9 mouse cellular contexts compared by ENCODE assay signal in the genomic region with DNA sequence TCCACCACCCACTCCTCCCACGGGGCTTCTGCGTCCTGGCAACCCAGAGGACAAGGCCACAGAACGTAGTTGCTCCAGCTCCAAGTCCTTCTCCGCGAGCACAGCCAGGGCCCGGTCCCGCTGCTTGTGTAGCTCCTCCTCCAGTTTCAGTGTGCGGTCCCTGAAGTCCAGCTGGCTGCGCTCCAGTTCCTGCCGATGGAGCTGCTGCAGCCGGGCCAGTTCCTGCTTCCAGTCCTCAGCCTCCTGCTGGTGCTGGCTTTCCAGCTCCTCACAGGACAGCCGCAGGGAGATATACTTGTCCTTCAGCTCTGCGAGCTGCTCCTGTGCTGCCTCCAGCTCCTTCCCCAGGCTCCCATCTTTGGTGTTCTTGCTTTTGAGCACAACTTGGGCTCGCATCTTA. TPM values are rescaled to one million over a fixed set of nuclear protein-coding genes. Genes with fewer than 3 reads are reported as not detected.
DNase-seq lines count a peak whose midpoint lies in the region; ATAC-seq and TF ChIP-seq lines count a peak whose summit lies in the region.
"Had no signal": no experiment of that assay in that cellular context is flagged by ENCODE, and none has a peak within 500 bp of the region (broad histone marks: within the 10 kb centered on the region; RNA-seq: fewer than 3 reads in every experiment).

No protein-coding gene starts in this region.

- H3K9me3 ChIP-seq in intestine, postnatal 0 days (ENCODE audit: control insufficient read depth), result no peaks in the 10 kb centered on the region
- H3K9me3 ChIP-seq in intestine, embryonic 15.5 days, result no peaks in the 10 kb centered on the region

- peaks cover 29% of the 10 kb centered on the region for H3K36me3 ChIP-seq in intestine, postnatal 0 days (ENCODE audit: control insufficient read depth, insufficient read depth)
- H3K36me3 ChIP-seq in intestine, embryonic 15.5 days, result peaks cover 12% of the 10 kb centered on the region; the same call in 1 of the 2 replicates

- 0 out of 2 replicates have a peak, but pooled peaks cover 7% of the 10 kb centered on the region for H3K4me1 ChIP-seq in intestine, postnatal 0 days (replicated peaks; ENCODE audit: control insufficient read depth, insufficient read depth, low read length)
- H3K4me1 ChIP-seq in intestine, embryonic 15.5 days (replicated peaks), result peaks cover 20% of the 10 kb centered on the region

- H3K9ac ChIP-seq in intestine, postnatal 0 days (ENCODE audit: low read depth, low read length), result no peak overlapping the region
- no peak overlapping the region for H3K9ac ChIP-seq in intestine, embryonic 15.5 days

- no peaks in the 10 kb centered on the region for H3K27me3 ChIP-seq in intestine, postnatal 0 days (replicated peaks; ENCODE audit: control insufficient read depth, insufficient read depth, low read length)
- H3K27me3 ChIP-seq in intestine, embryonic 15.5 days (replicated peaks), result no peaks in the 10 kb centered on the region

- H3K27ac ChIP-seq in intestine, postnatal 0 days (ENCODE audit: low read depth, low read length), result no peak overlapping the region
- H3K27ac ChIP-seq in intestine, embryonic 15.5 days, result no peak overlapping the region
- H3K27ac ChIP-seq in left cerebral cortex, adult 2 months, result peak overlapping the region; percentile 9; the same call in 1 of the 2 replicates

- intact Hi-C loops in heart, postnatal 36 days (cut with DNase I), result no loop called here
- intact Hi-C loops in left cerebral cortex, adult 2 months (cut with DNase I), result no loop called here

- 70% methylated on average over 13 of the region's 14 CpGs for WGBS in intestine, postnatal 0 days
- WGBS in intestine, embryonic 15.5 days, result 83% methylated on average over 14 of the region's 14 CpGs

- no peak for ATAC-seq in intestine, postnatal 0 days
- ATAC-seq in intestine, embryonic 15.5 days, result no peak

- no peak overlapping the region; the same call in 1 of the 2 replicates for H3K4me2 ChIP-seq in intestine, postnatal 0 days (replicated peaks; ENCODE audit: low read depth)
- H3K4me2 ChIP-seq in intestine, embryonic 15.5 days (replicated peaks), result no peak overlapping the region

- peak; percentile 88 for DNase-seq in cerebellum, adult 9-10 months
- peak; percentile 89 for DNase-seq in heart, postnatal 36 days
- peak; percentile 47 to 57 for DNase-seq in left cerebral cortex, adult 2 months (ENCODE audit: extremely low spot score in 1 of 2, low spot score in 2 of 2)
- DNase-seq in right cerebral cortex, postnatal 25 days, result peak; percentile 43
- DNase-seq in natural killer cell, adult 2 months (ENCODE audit: low spot score in 2 of 2), result no peak
- no peak for DNase-seq in embryo, embryonic 10.5 days (ENCODE audit: low spot score)

- H3K4me3 ChIP-seq in intestine, postnatal 0 days (ENCODE audit: low read depth, low read length), result no peak overlapping the region
- H3K4me3 ChIP-seq in intestine, embryonic 15.5 days (replicated peaks), result no peak overlapping the region
- no peak overlapping the region for H3K4me3 ChIP-seq in left cerebral cortex, adult 2 months

- peak; percentile 32 for TF ChIP-seq CTCF in intestine, postnatal 0 days (IDR thresholded peaks at IDR 0.05; ENCODE audit: low read depth)
- no peak; the same call in 1 of the 2 replicates for TF ChIP-seq CTCF in left cerebral cortex, adult 2 months (IDR thresholded peaks at IDR 0.05)

RNA-seq across cellular contexts. Expression of a gene that starts 4.9 kb away (rescaled TPM):
- 289 and 307 TPM in 2 replicates for polyA plus RNA-seq in intestine, postnatal 0 days (2015; fragmentation: Nextera tagmentation; extraction: Ambion mirVana)
- 267 and 282 TPM in 2 replicates for polyA plus RNA-seq in intestine, embryonic 15.5 days (2015; fragmentation: Nextera tagmentation; extraction: Ambion mirVana)
- 100 to 1,000 TPM; 162 to 164 TPM for total RNA-seq in heart, postnatal 36 days (2021)
- 100 to 1,000 TPM; 263 TPM for total RNA-seq in left cerebral cortex, adult 2 months (2021)

RNA-seq across cellular contexts. Expression of a gene that starts 9.1 kb away (rescaled TPM):
- polyA plus RNA-seq in intestine, postnatal 0 days (2015; fragmentation: Nextera tagmentation; extraction: Ambion mirVana), result not detected in 2 replicates
- not detected in 2 replicates for polyA plus RNA-seq in intestine, embryonic 15.5 days (2015; fragmentation: Nextera tagmentation; extraction: Ambion mirVana)
- total RNA-seq in heart, postnatal 36 days (2021), result not detected
- total RNA-seq in left cerebral cortex, adult 2 months (2021), result not detected
- polyA plus RNA-seq: intestine, embryonic 14.5 days had no signal

RNA-seq across cellular contexts. Expression of a gene that starts 9.7 kb away (rescaled TPM):
- 5.3 and 6.8 TPM in 2 replicates for polyA plus RNA-seq in intestine, postnatal 0 days (2015; fragmentation: Nextera tagmentation; extraction: Ambion mirVana)
- polyA plus RNA-seq in intestine, embryonic 15.5 days (2015; fragmentation: Nextera tagmentation; extraction: Ambion mirVana), result 8.5 and 8.7 TPM in 2 replicates
- total RNA-seq in heart, postnatal 36 days (2021), result 1 to 10 TPM; 9.4 to 9.5 TPM
- 10 to 100 TPM; 20.9 to 25.7 TPM for total RNA-seq in left cerebral cortex, adult 2 months (2021)

RNA-seq across cellular contexts. Expression of a gene that starts 20.6 kb away (rescaled TPM):
- polyA plus RNA-seq in intestine, postnatal 0 days (2015; fragmentation: Nextera tagmentation; extraction: Ambion mirVana), result 19.2 and 19.3 TPM in 2 replicates
- polyA plus RNA-seq in intestine, embryonic 15.5 days (2015; fragmentation: Nextera tagmentation; extraction: Ambion mirVana), result 25.9 and 28.2 TPM in 2 replicates
- total RNA-seq in heart, postnatal 36 days (2021), result 10 to 100 TPM in 1 of 2 experiments, 1 to 10 TPM in 1; 9.4 to 11.5 TPM
- total RNA-seq in left cerebral cortex, adult 2 months (2021), result 10 to 100 TPM; 20.9 to 24.5 TPM

RNA-seq across cellular contexts. Expression of a gene that starts 30.7 kb away (rescaled TPM):
- 0.37 and 1.3 TPM in 2 replicates for polyA plus RNA-seq in intestine, postnatal 0 days (2015; fragmentation: Nextera tagmentation; extraction: Ambion mirVana)
- 2.2 and 2.9 TPM in 2 replicates for polyA plus RNA-seq in intestine, embryonic 15.5 days (2015; fragmentation: Nextera tagmentation; extraction: Ambion mirVana)
- total RNA-seq in heart, postnatal 36 days (2021), result not detected
- total RNA-seq in left cerebral cortex, adult 2 months (2021), result not detected

Comparison
In these comparisons a context has a peak if more than half of its experiments do, and no peak if none do; other contexts are left out.
1. DNase-seq: peak in cerebellum, adult 9-10 months (single experiment), heart, postnatal 36 days (2 of 2), left cerebral cortex, adult 2 months (2 of 2) and right cerebral cortex, postnatal 25 days (single experiment); none in natural killer cell, adult 2 months (0 of 2) and embryo, embryonic 10.5 days (single experiment).